Mouse (Mus musculus): ENCODE results near the gene AL732309.1. TPM values are rescaled to one million over a fixed set of nuclear protein-coding genes. Genes with fewer than 3 reads are reported as not detected.

AL732309.1 gene
- polyA plus RNA-seq, 1 experiment from 2014 or later: 6.0 TPM

- Histone ChIP-seq H3K27ac (no peak within 1 kb of the TSS), H3K4me3 (no peak within 1 kb of the TSS), H3K27me3 (peaks cover 47% of the 10 kb centered on the region), H3K9ac (no peak within 1 kb of the TSS), H3K4me2 (replicated peaks) (no peak within 1 kb of the TSS), H3K36me3 (no peaks in the 10 kb centered on the region), H3K9me3 (no peaks in the 10 kb centered on the region), H3K4me1 (0 out of 2 replicates have a peak, but pooled peaks cover under 1% of the 10 kb centered on the region)
- ATAC-seq (ENCODE audit: low FRiP score, low read depth): no peak
- WGBS: 84% methylated on average over 3 of the region's 3 CpGs
These were observed 12.6 kb downstream of the AL732309.1 start, which contains the start of gene Slc34a3 for GRCm38 (mm10) chr2:25234050-25234449. TSS of gene Slc34a3 (minus strand) at chr2:25234364.

- Histone ChIP-seq H3K9me3 (no peaks in the 10 kb centered on the region), H3K4me1 (peaks cover 4% of the 10 kb centered on the region; the same call in 1 of the 2 replicates), H3K27me3 (peaks cover 43% of the 10 kb centered on the region), H3K4me3 (no peak overlapping the region), H3K9ac (no peak overlapping the region), H3K27ac (no peak overlapping the region), H3K36me3 (no peaks in the 10 kb centered on the region), H3K4me2 (replicated peaks) (no peak overlapping the region)
- WGBS: 75% methylated on average over 4 of the region's 4 CpGs
- no peak for ATAC-seq (ENCODE audit: low FRiP score, low read depth)
These were observed 13.2 kb downstream of the AL732309.1 start for GRCm38 (mm10) chr2:25233421-25233820.

GRCm38 (mm10) chr2:25231038-25231437 is 15.6 kb downstream of the AL732309.1 start:
- Histone ChIP-seq H3K4me2 (replicated peaks) (no peak overlapping the region), H3K4me3 (no peak overlapping the region), H3K36me3 (no peaks in the 10 kb centered on the region), H3K9me3 (no peaks in the 10 kb centered on the region), H3K27ac (no peak overlapping the region), H3K9ac (peak overlapping the region; percentile 25; the same call in 1 of the 2 replicates), H3K27me3 (peaks cover 35% of the 10 kb centered on the region), H3K4me1 (peaks cover 4% of the 10 kb centered on the region; the same call in 1 of the 2 replicates)
- no peak for ATAC-seq (ENCODE audit: low FRiP score, low read depth)
- WGBS: 54% methylated on average over 12 of the region's 12 CpGs

- Histone ChIP-seq H3K9me3 (no peaks in the 10 kb centered on the region), H3K27me3 (peaks cover 33% of the 10 kb centered on the region; the same call in 1 of the 2 replicates), H3K27ac (no peak overlapping the region), H3K4me3 (no peak overlapping the region), H3K9ac (no peak overlapping the region; the same call in 1 of the 2 replicates), H3K4me2 (replicated peaks) (no peak overlapping the region), H3K4me1 (peaks cover 7% of the 10 kb centered on the region), H3K36me3 (no peaks in the 10 kb centered on the region)
- 86% methylated on average over 7 of the region's 7 CpGs for WGBS
- ATAC-seq (ENCODE audit: low FRiP score, low read depth): no peak
These were observed 16.1 kb downstream of the AL732309.1 start for GRCm38 (mm10) chr2:25230581-25230980.

DNA sequence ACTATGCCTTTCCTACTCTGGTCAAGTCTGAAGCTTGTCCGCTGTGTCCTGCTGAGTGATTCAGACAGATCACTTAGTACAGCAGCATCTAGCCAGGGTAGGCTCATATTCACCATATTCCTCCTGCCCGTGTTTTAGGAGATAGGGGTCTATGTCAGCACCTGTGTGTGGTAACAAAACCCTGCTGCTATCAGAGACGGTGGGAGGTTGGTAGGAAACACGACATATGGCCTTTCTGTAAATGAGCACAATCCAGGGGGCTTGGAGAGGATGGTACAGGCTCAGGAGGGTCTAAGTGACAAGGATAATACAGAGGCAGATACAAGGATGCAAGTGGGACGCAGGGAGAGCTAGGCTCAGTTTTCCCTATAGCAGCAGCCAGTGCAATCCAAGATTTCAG is 17.1 kb downstream of the AL732309.1 start:
- Histone ChIP-seq H3K4me3 (no peak overlapping the region), H3K27ac (no peak overlapping the region), H3K9me3 (no peaks in the 10 kb centered on the region), H3K27me3 (peaks cover 33% of the 10 kb centered on the region; the same call in 1 of the 2 replicates), H3K4me2 (replicated peaks) (no peak overlapping the region), H3K9ac (no peak overlapping the region), H3K36me3 (no peaks in the 10 kb centered on the region), H3K4me1 (peaks cover 10% of the 10 kb centered on the region)
- no peak for ATAC-seq (ENCODE audit: low FRiP score, low read depth)
- 81% methylated on average over 5 of the region's 5 CpGs for WGBS

- Histone ChIP-seq H3K36me3 (no peaks in the 10 kb centered on the region), H3K4me1 (peaks cover 10% of the 10 kb centered on the region), H3K27me3 (peaks cover 30% of the 10 kb centered on the region; the same call in 1 of the 2 replicates), H3K9me3 (no peaks in the 10 kb centered on the region), H3K4me3 (no peak overlapping the region), H3K27ac (no peak overlapping the region), H3K9ac (peak overlapping the region; percentile 31; the same call in 1 of the 2 replicates), H3K4me2 (replicated peaks) (peak overlapping the region; percentile 40)
- WGBS: 67% methylated on average over 6 of the region's 6 CpGs
- ATAC-seq (ENCODE audit: low FRiP score, low read depth): no peak
These were observed 17.6 kb downstream of the AL732309.1 start for GRCm38 (mm10) chr2:25228995-25229530.

- Histone ChIP-seq H3K27me3 (peaks cover 26% of the 10 kb centered on the region; the same call in 1 of the 2 replicates), H3K27ac (no peak overlapping the region), H3K4me2 (replicated peaks) (peak overlapping the region; percentile 40), H3K9ac (no peak overlapping the region), H3K4me1 (peaks cover 14% of the 10 kb centered on the region), H3K4me3 (no peak overlapping the region), H3K9me3 (no peaks in the 10 kb centered on the region), H3K36me3 (no peaks in the 10 kb centered on the region)
- no peak for ATAC-seq (ENCODE audit: low FRiP score, low read depth)
- WGBS: 2% methylated on average over 7 of the region's 7 CpGs
These were observed 18.2 kb downstream of the AL732309.1 start for GRCm38 (mm10) chr2:25228431-25228889.

DNA sequence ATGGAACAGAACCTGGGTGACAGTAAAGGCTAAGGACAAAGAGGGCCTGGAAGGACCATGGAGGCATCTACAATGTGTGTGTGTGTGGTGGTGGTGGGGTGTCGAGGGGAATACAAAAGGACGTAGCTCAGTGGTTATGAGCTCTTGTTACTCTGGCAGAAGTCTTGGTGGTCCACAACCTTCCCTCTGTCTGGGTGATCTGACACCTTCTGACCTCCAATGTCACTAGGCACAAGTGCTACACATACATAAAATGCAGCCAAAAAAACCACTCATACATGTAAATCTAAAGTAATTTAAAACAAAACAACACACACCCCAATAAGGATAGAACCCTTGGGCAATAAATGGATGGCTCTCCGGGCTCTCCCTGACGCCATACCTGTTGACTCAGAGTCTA is 19.3 kb downstream of the AL732309.1 start:
- Histone ChIP-seq H3K27me3 (peaks cover 16% of the 10 kb centered on the region; the same call in 1 of the 2 replicates), H3K27ac (no peak overlapping the region), H3K4me2 (replicated peaks) (no peak overlapping the region), H3K9ac (no peak overlapping the region), H3K36me3 (peaks cover 3% of the 10 kb centered on the region; the same call in 1 of the 2 replicates), H3K4me1 (peaks cover 18% of the 10 kb centered on the region), H3K4me3 (no peak overlapping the region), H3K9me3 (no peaks in the 10 kb centered on the region)
- 84% methylated on average over 4 of the region's 4 CpGs for WGBS
- no peak for ATAC-seq (ENCODE audit: low FRiP score, low read depth)

DNA sequence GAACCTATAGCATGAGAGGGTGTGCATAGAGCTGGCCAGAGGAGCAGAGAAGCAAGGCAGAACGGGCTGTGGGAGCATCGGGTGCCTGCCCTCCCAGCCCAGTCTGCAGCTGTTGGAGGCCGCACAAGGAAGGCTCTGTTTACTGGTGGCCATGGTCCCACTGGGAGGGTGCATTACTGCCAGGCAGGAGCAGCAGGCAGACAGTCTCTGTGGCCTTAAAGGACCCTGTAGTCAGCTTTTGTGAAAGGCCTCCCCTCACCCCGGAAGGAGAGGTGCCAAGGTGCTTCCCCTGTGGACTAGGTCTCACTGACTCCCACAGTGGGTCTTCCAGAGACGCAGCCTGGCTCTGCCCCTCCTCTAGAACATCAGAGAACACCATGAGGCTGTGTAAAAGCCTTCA is 19.8 kb downstream of the AL732309.1 start:
- WGBS: 74% methylated on average over 5 of the region's 5 CpGs
- H3K36me3 ChIP-seq: peaks cover 8% of the 10 kb centered on the region
- no peak overlapping the region for H3K4me3 ChIP-seq
- H3K9me3 ChIP-seq: no peaks in the 10 kb centered on the region
- no peak for ATAC-seq (ENCODE audit: low FRiP score, low read depth)
- H3K27ac ChIP-seq: no peak overlapping the region
- H3K4me2 ChIP-seq (replicated peaks): no peak overlapping the region
- peaks cover 18% of the 10 kb centered on the region for H3K4me1 ChIP-seq
- H3K9ac ChIP-seq: no peak overlapping the region
- H3K27me3 ChIP-seq: peaks cover 12% of the 10 kb centered on the region; the same call in 1 of the 2 replicates

DNA sequence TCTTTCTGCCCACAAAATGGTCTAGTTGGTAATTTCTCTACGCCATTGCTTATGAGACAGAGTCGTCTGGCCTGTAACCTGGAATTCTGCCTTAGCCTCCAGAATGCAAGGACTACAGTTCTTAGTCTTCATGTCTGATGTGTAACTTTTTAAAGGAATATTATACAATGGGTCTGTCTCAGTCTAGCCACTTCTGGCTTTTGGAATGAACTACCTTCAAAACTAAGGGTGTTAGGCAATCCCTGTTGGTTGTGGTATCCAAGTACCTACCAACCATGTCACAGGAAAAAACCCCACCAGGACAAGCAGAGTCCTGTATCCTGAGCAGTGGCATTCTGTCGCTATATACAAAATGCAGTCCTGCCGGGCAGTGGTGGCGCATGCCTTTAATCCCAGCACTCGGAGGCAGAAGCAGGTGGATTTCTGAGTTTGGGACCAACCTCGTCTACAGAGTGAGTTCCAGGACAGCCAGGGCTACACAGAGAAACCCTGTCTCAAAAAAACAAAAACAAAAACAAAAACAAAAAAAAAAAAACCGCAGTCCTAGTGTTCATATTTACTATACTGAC is 20.8 kb downstream of the AL732309.1 start:
- H3K9me3 ChIP-seq: no peaks in the 10 kb centered on the region
- H3K27me3 ChIP-seq: peaks cover 3% of the 10 kb centered on the region; the same call in 1 of the 2 replicates
- peaks cover 13% of the 10 kb centered on the region for H3K36me3 ChIP-seq
- peak overlapping the region; percentile 49 for H3K4me3 ChIP-seq
- WGBS: 73% methylated on average over 8 of the region's 8 CpGs
- peak overlapping the region; percentile 68; the same call in 1 of the 2 replicates for H3K9ac ChIP-seq
- peaks cover 18% of the 10 kb centered on the region for H3K4me1 ChIP-seq
- H3K27ac ChIP-seq: peak overlapping the region; percentile 97
- ATAC-seq (ENCODE audit: low FRiP score, low read depth): no peak
- H3K4me2 ChIP-seq (replicated peaks): peak overlapping the region; percentile 64

GRCm38 (mm10) chr2:25224766-25225752 is 21.6 kb downstream of the AL732309.1 start:
- Histone ChIP-seq H3K4me2 (replicated peaks) (peak overlapping the region; percentile 64), H3K36me3 (peaks cover 13% of the 10 kb centered on the region), H3K4me3 (peak overlapping the region; percentile 91), H3K9me3 (no peaks in the 10 kb centered on the region), H3K4me1 (peaks cover 18% of the 10 kb centered on the region), H3K27ac (peak overlapping the region; percentile 97), H3K9ac (peak overlapping the region; percentile 68), H3K27me3 (no peaks in the 10 kb centered on the region)
- 3% methylated on average over 41 of the region's 41 CpGs for WGBS
- ATAC-seq (ENCODE audit: low FRiP score, low read depth): peak; percentile 98

GRCm38 (mm10) chr2:25224492-25224765 is 22.2 kb downstream of the AL732309.1 start, which contains the start of gene Tubb4b:
TSS of gene Tubb4b (minus strand) at chr2:25224702.
- no peaks in the 10 kb centered on the region for H3K27me3 ChIP-seq
- 0% methylated on average over 17 of the region's 17 CpGs for WGBS
- H3K4me1 ChIP-seq: peaks cover 18% of the 10 kb centered on the region
- H3K9ac ChIP-seq: peak within 1 kb of the TSS; percentile 89
- peak within 1 kb of the TSS; percentile 97 for H3K27ac ChIP-seq
- peak within 1 kb of the TSS; percentile 96 for H3K4me2 ChIP-seq (replicated peaks)
- peak within 1 kb of the TSS; percentile 91 for H3K4me3 ChIP-seq
- no peak for ATAC-seq (ENCODE audit: low FRiP score, low read depth)
- no peaks in the 10 kb centered on the region for H3K9me3 ChIP-seq
- peaks cover 13% of the 10 kb centered on the region for H3K36me3 ChIP-seq

All from limb, embryonic 13.5 days (tissue).